Mouse (Mus musculus) E14TG2a.4 (cell line): Measurements from ENCODE around the gene Mrpl24.
"Not testable (repeated sequence)": the region's sequence is repeated elsewhere in the genome, so short reads cannot be mapped to it uniquely, and the experiment has no call there.

Source experiments
- H3K27me3 ChIP-seq: 2 replicates; pipeline ENCODE4 v1.6.1; 2014; ENCODE audit warnings: low read length, control low read depth; ENCODE audit not compliant: insufficient read depth
- H3K36me3 ChIP-seq: 2 replicates; pipeline ENCODE4 v1.6.1; 2014; ENCODE audit warnings: low read length, control low read depth; ENCODE audit not compliant: insufficient read depth
- H3K4me1 ChIP-seq: replicated peaks from 2 replicates; pipeline ENCODE4 v1.6.1; 2014; ENCODE audit warnings: low read depth, low read length, control low read depth
- H3K4me3 ChIP-seq: replicated peaks from 2 replicates; pipeline ENCODE4 v1.5.1; 2014; ENCODE audit warnings: mild to moderate bottlenecking, low read length
- H3K9me3 ChIP-seq: 2 replicates; pipeline ENCODE4 v1.6.1; 2014; ENCODE audit warnings: low read length, control low read depth
- CTCF ChIP-seq: conservative IDR thresholded peaks from 2 replicates; pipeline ENCODE4 v1.5.1; 2014; ENCODE audit warnings: low read length
- NANOG ChIP-seq: IDR thresholded peaks from 2 replicates; pipeline ENCODE4 v1.6.1; 2014; ENCODE audit warnings: borderline replicate concordance, low read length, mixed read lengths
- POU5F1 ChIP-seq: IDR thresholded peaks from 2 replicates; pipeline ENCODE4 v1.6.1; 2014; ENCODE audit warnings: low read length, borderline replicate concordance

Mrpl24 gene

DNA sequence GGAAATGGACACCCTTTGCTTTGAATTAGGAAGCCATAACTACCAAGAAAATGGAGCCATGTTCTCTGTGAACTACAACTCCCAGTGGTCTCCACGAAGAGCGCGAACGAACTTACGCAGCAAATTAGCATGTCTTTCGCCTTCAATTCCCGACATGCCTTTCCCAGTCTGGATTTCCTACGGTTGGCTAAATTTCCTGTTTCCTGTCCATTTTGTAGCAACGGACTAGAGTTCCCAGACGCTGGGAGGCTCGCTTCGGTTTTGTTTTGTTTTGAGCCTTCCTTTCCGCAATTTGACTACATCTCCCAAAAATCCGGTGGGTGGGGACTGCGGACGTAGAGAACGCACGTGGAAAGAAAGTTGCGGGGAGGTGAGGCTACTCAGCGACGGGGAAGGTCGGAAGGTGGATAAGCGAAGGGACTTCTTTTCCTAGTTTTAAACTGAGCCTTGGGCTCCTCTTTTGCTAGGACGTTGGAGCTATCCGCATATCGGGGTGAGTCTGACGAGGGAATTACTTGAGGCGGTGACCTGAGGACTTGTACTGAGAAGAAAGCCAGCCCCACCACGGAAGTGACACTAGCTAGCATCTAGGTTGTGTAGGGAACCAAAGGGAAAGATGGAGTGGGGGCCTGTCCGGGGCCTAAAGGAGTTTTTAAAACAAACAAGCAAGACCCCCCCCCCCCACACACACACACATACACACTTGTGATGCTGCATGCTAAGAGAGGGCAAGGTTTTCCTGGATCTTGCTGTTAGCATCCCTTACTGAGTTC is at the start of gene Mrpl24:
Mrpl24 (plus strand) TSS at position 171 of the 773 bp plus-strand sequence.
- Histone ChIP-seq H3K4me1 (peaks cover 71% of the 10 kb centered on the region), H3K36me3 (peaks cover 81% of the 10 kb centered on the region), H3K27me3 (no peaks in the 10 kb centered on the region), H3K4me3 (peak within 1 kb of the TSS; percentile 92), H3K9me3 (no peaks in the 10 kb centered on the region)
- TF ChIP-seq POU5F1: no peak
- no peak for TF ChIP-seq NANOG
- TF ChIP-seq CTCF: no peak

DNA sequence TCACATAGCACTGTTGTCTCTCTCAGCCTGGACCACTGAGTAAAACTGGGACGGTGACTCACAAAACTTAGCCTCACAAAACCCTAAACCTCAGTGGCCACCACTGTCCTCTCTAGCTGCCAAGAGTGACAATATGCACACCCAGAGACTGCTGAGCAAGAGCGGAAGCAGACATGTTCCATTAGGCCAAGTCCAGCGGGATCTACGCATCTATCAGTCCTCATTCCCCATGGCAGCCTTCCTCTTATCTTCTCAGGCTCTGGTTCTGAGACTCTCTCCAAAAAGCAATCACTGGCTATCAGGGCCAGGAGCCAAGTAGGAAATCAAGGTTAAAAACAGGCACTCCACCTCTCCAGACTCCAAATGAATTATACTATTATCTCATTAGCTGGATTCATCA is 41.6 kb upstream of the Mrpl24 start:
- no peaks in the 10 kb centered on the region for H3K27me3 ChIP-seq

DNA sequence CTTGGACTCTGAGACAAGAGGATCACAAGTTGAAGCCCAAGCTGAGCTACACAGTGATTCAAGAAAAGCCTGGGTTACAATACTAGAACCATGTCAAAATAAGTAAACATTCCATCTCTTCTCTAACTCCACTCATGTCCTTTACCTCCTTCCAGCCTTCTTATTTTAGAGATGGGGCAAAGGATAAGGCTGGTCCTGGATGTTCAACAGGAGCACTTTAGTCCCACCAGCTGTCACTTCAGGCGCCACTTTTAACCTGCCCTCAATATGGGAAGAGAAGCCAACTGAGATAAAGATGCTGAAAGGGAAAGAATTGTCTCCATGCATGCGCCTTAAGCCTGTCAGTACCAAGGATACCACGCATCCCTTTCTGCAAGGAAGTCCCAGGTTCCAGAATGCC is 35.0 kb upstream of the Mrpl24 start:
- peak overlapping the region; percentile 97 for H3K4me3 ChIP-seq
- peaks cover 43% of the 10 kb centered on the region for H3K36me3 ChIP-seq

More for the DNA sequence above, 41.6 kb upstream of the Mrpl24 start:
- Histone ChIP-seq H3K4me3 (no peak overlapping the region), H3K36me3 (peaks cover 91% of the 10 kb centered on the region), H3K9me3 (no peaks in the 10 kb centered on the region), H3K4me1 (peaks cover 19% of the 10 kb centered on the region)
- no peak for TF ChIP-seq NANOG
- no peak for TF ChIP-seq POU5F1
- TF ChIP-seq CTCF: no peak

DNA sequence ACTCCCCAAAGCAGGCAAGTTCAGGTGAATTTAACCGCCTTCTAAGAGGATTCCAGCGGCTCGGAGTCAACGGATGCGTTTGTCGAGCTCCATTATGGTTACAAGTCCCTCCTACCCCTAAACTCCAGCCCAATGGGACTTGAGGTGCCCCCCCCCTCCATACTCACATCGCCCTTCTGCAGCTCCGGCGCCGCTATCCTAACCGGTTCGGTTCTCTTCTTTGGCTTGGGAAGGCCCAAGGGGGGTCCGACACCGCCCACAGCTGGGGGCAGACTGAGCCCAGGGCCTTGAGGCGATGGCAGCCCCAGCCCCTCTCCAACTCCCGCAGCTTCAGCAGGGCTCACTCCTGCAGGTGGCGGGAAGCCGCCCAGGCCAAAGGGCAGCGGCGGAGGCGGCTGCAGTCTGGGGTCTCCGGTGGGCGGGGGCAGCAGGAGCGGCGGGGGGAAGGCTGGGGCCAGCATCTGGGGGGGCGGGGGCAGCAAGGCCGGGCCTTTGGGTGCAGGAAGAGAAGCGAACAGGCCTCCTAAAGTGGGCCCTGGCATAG is 34.5 kb upstream of the Mrpl24 start:
- Histone ChIP-seq H3K9me3 (no peaks in the 10 kb centered on the region), H3K36me3 (peaks cover 41% of the 10 kb centered on the region), H3K27me3 (no peaks in the 10 kb centered on the region), H3K4me1 (peaks cover 36% of the 10 kb centered on the region), H3K4me3 (peak overlapping the region; percentile 97)
- TF ChIP-seq NANOG (no peak), POU5F1 (no peak), CTCF (no peak)

More for the DNA sequence above, 35.0 kb upstream of the Mrpl24 start:
- no peak for TF ChIP-seq POU5F1
- TF ChIP-seq NANOG: no peak
- TF ChIP-seq CTCF: no peak
- H3K27me3 ChIP-seq: no peaks in the 10 kb centered on the region
- no peaks in the 10 kb centered on the region for H3K9me3 ChIP-seq
- peaks cover 35% of the 10 kb centered on the region for H3K4me1 ChIP-seq

DNA sequence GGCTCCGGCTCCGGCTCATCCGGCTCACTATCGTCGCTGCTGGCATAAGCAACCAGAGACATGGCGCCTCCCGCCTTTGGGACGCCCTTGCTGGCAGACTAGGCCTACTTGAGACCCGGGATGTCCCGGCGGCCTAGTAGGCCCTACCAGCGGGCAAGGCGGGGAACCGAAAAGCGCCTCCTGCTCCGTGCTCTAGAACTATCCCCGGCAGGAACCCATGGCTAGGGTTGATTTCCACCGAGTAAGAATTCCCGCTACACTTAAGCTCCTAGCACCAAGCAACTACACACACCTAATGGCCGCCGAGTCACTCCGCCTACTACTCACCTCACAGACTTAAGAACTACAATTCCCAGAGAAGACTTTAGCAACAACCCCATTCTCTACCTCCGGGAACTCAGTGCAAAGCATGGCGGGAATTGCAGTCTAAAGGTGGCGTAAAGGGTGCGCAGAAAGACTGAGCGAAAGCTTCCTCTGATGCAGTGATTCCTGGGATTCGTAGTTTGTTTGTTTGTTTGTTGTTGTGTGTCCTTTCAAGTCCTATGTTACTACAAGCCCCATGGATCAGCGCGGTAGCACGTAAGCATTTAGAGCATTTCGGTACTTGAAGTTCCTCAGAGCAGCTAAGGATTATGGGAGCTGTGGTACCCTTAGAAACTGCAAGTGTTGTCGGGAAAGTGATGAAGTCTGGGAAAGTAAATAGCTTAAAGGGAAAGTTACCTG is 33.9 kb upstream of the Mrpl24 start, which contains the start of gene Prcc:
Prcc (minus strand) TSS at position 328 of the 723 bp plus-strand sequence.
- no peaks in the 10 kb centered on the region for H3K27me3 ChIP-seq
- TF ChIP-seq POU5F1 (no peak), CTCF (no peak), NANOG (no peak)
- peaks cover 34% of the 10 kb centered on the region for H3K36me3 ChIP-seq
- peak within 1 kb of the TSS; percentile 97 for H3K4me3 ChIP-seq
- H3K9me3 ChIP-seq: no peaks in the 10 kb centered on the region
- peaks cover 36% of the 10 kb centered on the region for H3K4me1 ChIP-seq

DNA sequence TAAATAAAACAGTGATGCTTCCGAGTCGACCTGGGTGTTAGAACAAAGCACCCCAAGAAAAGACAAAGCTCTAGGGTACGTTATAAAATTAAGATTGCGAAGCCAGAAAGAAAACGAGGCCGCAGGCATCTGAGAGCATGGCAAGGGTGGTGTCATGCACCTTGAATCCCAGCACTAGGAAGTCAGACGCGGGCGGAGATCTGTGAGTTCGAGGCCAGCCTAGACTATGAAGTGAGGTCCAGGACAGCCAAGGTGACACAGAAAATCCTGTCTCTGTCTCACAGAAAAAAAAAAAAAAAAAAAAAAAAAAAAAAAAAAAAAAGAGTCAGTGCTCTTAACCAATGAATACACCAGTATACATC is 33.3 kb upstream of the Mrpl24 start:
- Histone ChIP-seq H3K4me1 (peaks cover 36% of the 10 kb centered on the region), H3K27me3 (no peaks in the 10 kb centered on the region), H3K4me3 (peak overlapping the region; percentile 75), H3K36me3 (peaks cover 29% of the 10 kb centered on the region), H3K9me3 (no peaks in the 10 kb centered on the region)
- no peak for TF ChIP-seq CTCF

DNA sequence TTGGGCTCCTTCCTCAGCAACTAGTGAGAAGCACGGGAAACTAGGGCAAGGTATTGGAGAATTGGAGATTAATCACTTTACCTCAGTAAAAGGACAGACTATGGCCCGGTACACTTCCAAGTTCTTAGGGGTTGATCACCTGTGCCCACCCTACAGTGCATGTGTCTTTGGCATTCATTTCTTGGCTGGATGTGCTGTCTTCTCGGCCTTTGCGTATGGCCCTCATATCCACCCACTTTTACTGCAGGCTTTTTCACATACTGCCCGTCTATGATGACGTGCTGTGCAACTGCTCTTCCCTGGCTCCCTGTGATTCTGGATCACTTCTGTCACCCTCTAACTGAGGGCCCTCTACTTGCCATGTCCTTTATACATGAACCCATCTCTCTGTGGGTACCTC is 32.9 kb upstream of the Mrpl24 start:
- H3K4me3 ChIP-seq: peak overlapping the region; percentile 75
- H3K27me3 ChIP-seq: no peaks in the 10 kb centered on the region
- no peaks in the 10 kb centered on the region for H3K9me3 ChIP-seq
- TF ChIP-seq CTCF: no peak
- TF ChIP-seq NANOG: no peak
- TF ChIP-seq POU5F1: no peak
- H3K36me3 ChIP-seq: peaks cover 25% of the 10 kb centered on the region
- H3K4me1 ChIP-seq: peaks cover 37% of the 10 kb centered on the region

DNA sequence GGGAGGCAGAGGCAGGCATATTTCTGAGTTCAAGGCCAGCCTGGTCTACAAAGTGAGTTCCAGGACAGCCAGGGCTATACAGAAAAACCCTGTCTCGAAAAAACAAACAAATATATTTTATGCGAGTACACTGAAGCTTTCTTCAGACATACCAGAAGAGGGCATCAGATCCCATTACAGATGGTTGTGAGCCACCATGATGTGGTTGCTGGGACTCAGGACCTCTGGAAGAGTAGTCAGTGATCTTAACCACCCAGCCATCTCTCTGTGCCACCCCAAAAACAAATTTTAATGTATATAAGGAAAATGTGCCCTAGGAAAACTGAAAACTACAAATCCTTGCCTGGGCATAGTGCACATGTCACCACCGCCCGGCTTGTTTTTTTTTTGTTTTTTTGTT is 31.9 kb upstream of the Mrpl24 start:
- not testable (repeated sequence) for H3K4me3 ChIP-seq

DNA sequence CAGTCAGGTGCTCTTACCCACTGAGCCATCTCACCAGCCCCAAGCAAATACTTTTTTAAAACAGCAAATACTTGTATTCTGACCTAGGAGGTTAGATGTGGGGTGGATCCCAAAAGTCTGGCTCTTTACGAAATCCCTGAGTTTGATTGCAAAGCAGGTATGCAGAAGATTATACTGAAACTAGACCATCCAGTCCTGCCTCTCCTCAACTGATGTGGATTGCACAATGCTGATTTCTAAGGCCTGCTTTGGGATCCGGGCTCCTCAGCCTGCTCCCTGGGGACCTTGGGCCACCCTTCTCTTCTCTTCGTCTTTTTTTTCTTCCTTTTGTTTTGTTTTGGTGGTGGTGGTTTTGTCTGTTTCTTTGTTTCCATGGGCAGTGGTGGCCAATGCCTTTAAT is 27.8 kb upstream of the Mrpl24 start:
- no peak overlapping the region for H3K4me3 ChIP-seq
- no peaks in the 10 kb centered on the region for H3K36me3 ChIP-seq
- TF ChIP-seq POU5F1 (no peak), CTCF (no peak), NANOG (no peak)
- H3K9me3 ChIP-seq: no peaks in the 10 kb centered on the region
- no peaks in the 10 kb centered on the region for H3K27me3 ChIP-seq
- H3K4me1 ChIP-seq: peaks cover 43% of the 10 kb centered on the region

More for the DNA sequence above, 31.9 kb upstream of the Mrpl24 start:
- peaks cover 38% of the 10 kb centered on the region for H3K4me1 ChIP-seq
- H3K27me3 ChIP-seq, H3K9me3 ChIP-seq: not testable (repeated sequence)
- H3K36me3 ChIP-seq: peaks cover 17% of the 10 kb centered on the region
